Mouse (Mus musculus) midbrain, postnatal 0 days (tissue): ENCODE results near the gene Dnajb14. TPM values are rescaled to one million over a fixed set of nuclear protein-coding genes. Genes with fewer than 3 reads are reported as not detected.

Source experiments
- ATAC-seq: fragments of 200-750 bp; cut with Nextera tagmentation; 2 replicates; pipeline ENCODE4 v1.8.0; 2017; ENCODE audit warnings: moderate number of reproducible peaks, mild to moderate bottlenecking, moderate TSS enrichment, moderate library complexity; ENCODE audit not compliant: low FRiP score
- DNase-seq: peaks from one replicate; pipeline ENCODE4 v3.0.0-alpha.2; 2015; ENCODE audit warnings: low spot score
- H3K27ac ChIP-seq: fragments of 300-500 bp; sonication (generic); 2 replicates; pipeline ENCODE4 v1.5.1; 2014; ENCODE audit warnings: low read depth, mild to moderate bottlenecking, low read length, mixed read lengths
- H3K27me3 ChIP-seq: fragments of 300-500 bp; sonication (generic); 2 replicates; pipeline ENCODE4 v1.6.1; 2014; ENCODE audit warnings: low read length, control low read depth, mixed read lengths; ENCODE audit not compliant: insufficient read depth
- H3K36me3 ChIP-seq: fragments of 300-500 bp; sonication (generic); 2 replicates; pipeline ENCODE4 v1.6.1; 2014; ENCODE audit warnings: low read length, control low read depth, mixed read lengths; ENCODE audit not compliant: insufficient read depth
- H3K4me1 ChIP-seq: fragments of 300-500 bp; sonication (generic); 2 replicates; pipeline ENCODE4 v1.6.1; 2014; ENCODE audit warnings: mild to moderate bottlenecking, control low read depth, antibody characterized with exemption, low read length, mixed read lengths; ENCODE audit not compliant: insufficient read depth
- H3K4me2 ChIP-seq: fragments of 300-500 bp; sonication (generic); 2 replicates; pipeline ENCODE4 v1.6.1; 2014; ENCODE audit warnings: low read depth, mild to moderate bottlenecking, low read length, mixed read lengths; ENCODE audit not compliant: poor library complexity, severe bottlenecking
- H3K4me3 ChIP-seq: fragments of 300-500 bp; sonication (generic); 2 replicates; pipeline ENCODE4 v1.5.1; 2014; ENCODE audit warnings: low read depth, mild to moderate bottlenecking, low read length, moderate library complexity
- H3K9ac ChIP-seq: fragments of 300-500 bp; sonication (generic); replicated peaks from 2 replicates; pipeline ENCODE4 v1.6.1; 2014; ENCODE audit warnings: mild to moderate bottlenecking, low read length, moderate library complexity, mixed read lengths; ENCODE audit not compliant: poor library complexity, severe bottlenecking
- H3K9me3 ChIP-seq: fragments of 300-500 bp; sonication (generic); 2 replicates; pipeline ENCODE4 v1.6.1; 2016; ENCODE audit warnings: low read length, control low read depth
- CTCF ChIP-seq: IDR thresholded peaks from 2 replicates; pipeline ENCODE4 v1.5.1; 2016; ENCODE audit warnings: antibody characterized with exemption, mild to moderate bottlenecking
- WGBS: fragments of 180-500 bp; shearing (Covaris S2); extraction: QIAGEN DNeasy Blood & Tissue Kit; methylation state at CpG from one replicate; pipeline ENCODE4 v1.1.7; 2014; 5-methylcytosine and 5-hydroxymethylcytosine counted together
- polyA plus RNA-seq: library from polyadenylated mRNA; unstranded; fragments of >200 nt; fragmentation: Nextera tagmentation; extraction: Ambion mirVana; gene quantifications from 2 replicates; pipeline ENCODE4 v1.2.1, GENCODE M21; 2015
- total RNA-seq: library from RNA; depleted of rRNA; stranded (reverse); fragments of >200 nt; gene quantifications from 2 replicates; pipeline ENCODE4 v1.2.3, GENCODE M21; 2014

Gene Dnajb14
- total and polyA plus RNA-seq, 2 experiments from 2014 or later = 16.9 to 23.1 TPM

- Histone ChIP-seq H3K27ac (no peak overlapping the region), H3K27me3 (no peaks in the 10 kb centered on the region), H3K36me3 (no peaks in the 10 kb centered on the region), H3K9me3 (no peaks in the 10 kb centered on the region), H3K4me3 (no peak overlapping the region), H3K9ac (no peak overlapping the region), H3K4me2 (no peak overlapping the region), H3K4me1 (no peaks in the 10 kb centered on the region)
- DNase-seq = no peak
- 81% methylated on average over 8 of the region's 8 CpGs for WGBS
- no peak for TF ChIP-seq CTCF
- no peak for ATAC-seq
Measured at GRCm38 (mm10) chr3:137860394-137861170, 6.9 kb upstream of the Dnajb14 start.

- Histone ChIP-seq H3K9me3 (no peaks in the 10 kb centered on the region), H3K27ac (no peak overlapping the region), H3K27me3 (no peaks in the 10 kb centered on the region), H3K9ac (no peak overlapping the region), H3K4me1 (no peaks in the 10 kb centered on the region), H3K4me2 (no peak overlapping the region), H3K36me3 (no peaks in the 10 kb centered on the region), H3K4me3 (no peak overlapping the region)
- DNase-seq (no peak), ATAC-seq (no peak)
- WGBS = 83% methylated on average over 4 of the region's 4 CpGs
- TF ChIP-seq CTCF = no peak
Measured at GRCm38 (mm10) chr3:137861436-137861835, 6.0 kb upstream of the Dnajb14 start.

GRCm38 (mm10) chr3:137862600-137862999 is 4.9 kb upstream of the Dnajb14 start:
- Histone ChIP-seq H3K27ac (no peak overlapping the region), H3K9ac (no peak overlapping the region), H3K4me1 (no peaks in the 10 kb centered on the region), H3K9me3 (no peaks in the 10 kb centered on the region), H3K27me3 (no peaks in the 10 kb centered on the region), H3K36me3 (no peaks in the 10 kb centered on the region), H3K4me3 (no peak overlapping the region), H3K4me2 (no peak overlapping the region)
- no peak for DNase-seq
- ATAC-seq = no peak
- no peak for TF ChIP-seq CTCF
- 93% methylated on average over 3 of the region's 3 CpGs for WGBS

GRCm38 (mm10) chr3:137863330-137864123 is 3.9 kb upstream of the Dnajb14 start:
- Histone ChIP-seq H3K4me1 (0 out of 2 replicates have a peak, but pooled peaks cover under 1% of the 10 kb centered on the region), H3K9ac (peak overlapping the region; percentile 55), H3K4me3 (peak overlapping the region; percentile 81), H3K27ac (peak overlapping the region; percentile 91), H3K4me2 (peak overlapping the region; percentile 59), H3K9me3 (no peaks in the 10 kb centered on the region), H3K27me3 (no peaks in the 10 kb centered on the region), H3K36me3 (no peaks in the 10 kb centered on the region)
- TF ChIP-seq CTCF = peak; percentile 21; the same call in 1 of the 2 replicates
- DNase-seq (peak; percentile 30), ATAC-seq (peak; percentile 6)
- WGBS = 34% methylated on average over 22 of the region's 22 CpGs

- ATAC-seq (peak; percentile 96), DNase-seq (peak; percentile 99)
- H3K4me3 ChIP-seq = peak within 1 kb of the TSS; percentile 81
- peak within 1 kb of the TSS; percentile 60 for H3K4me2 ChIP-seq
- H3K9ac ChIP-seq = peak within 1 kb of the TSS; percentile 86
- no peaks in the 10 kb centered on the region for H3K36me3 ChIP-seq
- 0 out of 2 replicates have a peak, but pooled peaks cover 9% of the 10 kb centered on the region for H3K4me1 ChIP-seq
- no peaks in the 10 kb centered on the region for H3K9me3 ChIP-seq
- TF ChIP-seq CTCF = no peak
- under 1% methylated on average over 52 of the region's 115 CpGs for WGBS
- peak within 1 kb of the TSS; percentile 91 for H3K27ac ChIP-seq
- no peaks in the 10 kb centered on the region for H3K27me3 ChIP-seq
Measured at GRCm38 (mm10) chr3:137864124-137864987, 3.1 kb upstream of the Dnajb14 start, which contains the start of gene H2afz. Gene H2afz, plus strand, starts transcription at chr3:137864487.
